Mouse (Mus musculus): ENCODE measurements around the gene Cadps.

Gene Cadps

GRCm38 (mm10) chr14:12462206-12462605 is 360.7 kb downstream of the Cadps start:
- no peak for DNase-seq (ENCODE audit: low spot score)

- DNase-seq (ENCODE audit: low spot score): no peak
Measured at GRCm38 (mm10) chr14:12459700-12460099, 363.2 kb downstream of the Cadps start.

- no peak for DNase-seq (ENCODE audit: low spot score)
Measured at GRCm38 (mm10) chr14:12455064-12455591, 367.8 kb downstream of the Cadps start.

GRCm38 (mm10) chr14:12450807-12451206 is 372.1 kb downstream of the Cadps start:
- DNase-seq (ENCODE audit: low spot score): peak; percentile 3

GRCm38 (mm10) chr14:12448883-12449282 is 374.0 kb downstream of the Cadps start:
- DNase-seq (ENCODE audit: low spot score): no peak

GRCm38 (mm10) chr14:12441019-12441418 is 381.9 kb downstream of the Cadps start:
- peak; percentile 5 for DNase-seq (ENCODE audit: low spot score)

- no peak for DNase-seq (ENCODE audit: low spot score)
Measured at GRCm38 (mm10) chr14:12437976-12438375, 384.9 kb downstream of the Cadps start.

GRCm38 (mm10) chr14:12437422-12437821 is 385.5 kb downstream of the Cadps start:
- no peak for DNase-seq (ENCODE audit: low spot score)

GRCm38 (mm10) chr14:12436903-12437368 is 385.9 kb downstream of the Cadps start:
- no peak for DNase-seq (ENCODE audit: low spot score)

GRCm38 (mm10) chr14:12428021-12428654 is 394.7 kb downstream of the Cadps start:
- no peak for DNase-seq (ENCODE audit: low spot score)

- DNase-seq (ENCODE audit: low spot score): no peak
Measured at GRCm38 (mm10) chr14:12425311-12425710, 397.6 kb downstream of the Cadps start.

- DNase-seq (ENCODE audit: low spot score): no peak
Measured at GRCm38 (mm10) chr14:12410276-12410675, 412.6 kb downstream of the Cadps start.

GRCm38 (mm10) chr14:12409811-12410210 is 413.1 kb downstream of the Cadps start:
- no peak for DNase-seq (ENCODE audit: low spot score)

- DNase-seq (ENCODE audit: low spot score): no peak
Measured at GRCm38 (mm10) chr14:12406588-12406987, 416.3 kb downstream of the Cadps start.

- DNase-seq (ENCODE audit: low spot score): no peak
Measured at GRCm38 (mm10) chr14:12405201-12405600, 417.7 kb downstream of the Cadps start.

GRCm38 (mm10) chr14:12404724-12405123 is 418.2 kb downstream of the Cadps start:
- DNase-seq (ENCODE audit: low spot score): no peak

- DNase-seq (ENCODE audit: low spot score): no peak
Measured at GRCm38 (mm10) chr14:12404052-12404451, 418.8 kb downstream of the Cadps start.

- DNase-seq (ENCODE audit: low spot score): no peak
Measured at GRCm38 (mm10) chr14:12400116-12400515, 422.8 kb downstream of the Cadps start.

- DNase-seq (ENCODE audit: low spot score): peak; percentile 46
Measured at GRCm38 (mm10) chr14:12397561-12397960, 425.3 kb downstream of the Cadps start.

- DNase-seq (ENCODE audit: low spot score): peak; percentile 26
Measured at GRCm38 (mm10) chr14:12394318-12394717, 428.6 kb downstream of the Cadps start.

GRCm38 (mm10) chr14:12393271-12393861 is 429.5 kb downstream of the Cadps start:
- DNase-seq (ENCODE audit: low spot score): peak; percentile 54

- peak; percentile 66 for DNase-seq (ENCODE audit: low spot score)
Measured at GRCm38 (mm10) chr14:12391167-12391566, 431.7 kb downstream of the Cadps start.

- DNase-seq (ENCODE audit: low spot score): peak; percentile 95
Measured at GRCm38 (mm10) chr14:12388806-12389436, 434.0 kb downstream of the Cadps start.
